9 mouse cellular contexts compared by ENCODE assay signal in genomic region chr13:51580263-51581044, GRCm38 (mm10). TPM values are rescaled to one million over a fixed set of nuclear protein-coding genes. Genes with fewer than 3 reads are reported as not detected.
DNase-seq lines count a peak whose midpoint lies in the region; ATAC-seq lines count a peak whose summit lies in the region.
"Had no signal": no experiment of that assay in that cellular context is flagged by ENCODE, and none has a peak within 500 bp of the region (broad histone marks: within the 10 kb centered on the region; RNA-seq: fewer than 3 reads in every experiment).

No protein-coding gene starts in this region.

- no peaks in the 10 kb centered on the region for H3K9me3 ChIP-seq in midbrain, embryonic 11.5 days (ENCODE audit: control insufficient read depth, low read length)
- H3K9me3 ChIP-seq in stomach, embryonic 16.5 days (replicated peaks; ENCODE audit: control insufficient read depth, low read length), result 0 out of 2 replicates have a peak, but pooled peaks cover under 1% of the 10 kb centered on the region
- H3K9me3 ChIP-seq: G1E had no signal

- H3K4me3 ChIP-seq in midbrain, embryonic 11.5 days (ENCODE audit: low read depth, low read length), result peak overlapping the region; percentile 2; the same call in 1 of the 2 replicates
- no peak overlapping the region for H3K4me3 ChIP-seq in stomach, embryonic 16.5 days (replicated peaks; ENCODE audit: low read length)

- peak overlapping the region; percentile 15; the same call in 1 of the 2 replicates for H3K9ac ChIP-seq in midbrain, embryonic 11.5 days (ENCODE audit: low read length)
- H3K9ac ChIP-seq in stomach, embryonic 16.5 days (ENCODE audit: low read length), result no peak overlapping the region

- intact Hi-C loops in heart, postnatal 10 days (cut with DNase I), result no loop called here

- WGBS in midbrain, embryonic 11.5 days, result 4% methylated on average over 8 of the region's 8 CpGs
- WGBS in stomach, embryonic 16.5 days, result 15% methylated on average over 8 of the region's 8 CpGs

- peak overlapping the region; percentile 35; the same call in 1 of the 2 replicates for H3K27ac ChIP-seq in midbrain, embryonic 11.5 days (ENCODE audit: low read depth, low read length)
- 0 out of 2 replicates have a peak overlapping the region, but pooled peaks have one; percentile 31 for H3K27ac ChIP-seq in stomach, embryonic 16.5 days (ENCODE audit: low read length)

- H3K27me3 ChIP-seq in midbrain, embryonic 11.5 days (ENCODE audit: control insufficient read depth, insufficient read depth, low read length), result no peaks in the 10 kb centered on the region
- no peaks in the 10 kb centered on the region for H3K27me3 ChIP-seq in stomach, embryonic 16.5 days (ENCODE audit: control insufficient read depth, insufficient read depth, low read length)

- DNase-seq in lung, postnatal 10 days, result peak; percentile 43
- DNase-seq in lung, adult 18-20 months, result no peak
- DNase-seq in frontal cortex, postnatal 36 days (ENCODE audit: low spot score in 2 of 2), result peak; percentile 46 to 51
- peak; percentile 97 for DNase-seq in midbrain, embryonic 11.5 days (ENCODE audit: low spot score, missing footprints)
- DNase-seq in spleen, postnatal 14 days (ENCODE audit: low spot score in 2 of 2), result no peak
- DNase-seq in heart, postnatal 10 days, result no peak

- ATAC-seq in midbrain, embryonic 11.5 days (ENCODE audit: low FRiP score), result peak; percentile 97
- no peak; the same call in 1 of the 2 replicates for ATAC-seq in stomach, embryonic 16.5 days (ENCODE audit: insufficient read depth, low FRiP score)
- no peak for ATAC-seq in granulocyte monocyte progenitor cell, adult 5-6 weeks (replicated peaks; ENCODE audit: poor library complexity, severe bottlenecking)

- H3K4me1 ChIP-seq in midbrain, embryonic 11.5 days (ENCODE audit: control insufficient read depth, insufficient read depth, low read length), result peaks cover 16% of the 10 kb centered on the region
- peaks cover 5% of the 10 kb centered on the region for H3K4me1 ChIP-seq in stomach, embryonic 16.5 days (ENCODE audit: control insufficient read depth, insufficient read depth, low read length)

- no peaks in the 10 kb centered on the region for H3K36me3 ChIP-seq in midbrain, embryonic 11.5 days (ENCODE audit: control insufficient read depth, insufficient read depth, low read length)
- H3K36me3 ChIP-seq in stomach, embryonic 16.5 days (ENCODE audit: control insufficient read depth, insufficient read depth, low read length), result no peaks in the 10 kb centered on the region
- H3K36me3 ChIP-seq: G1E had no signal

- H3K4me2 ChIP-seq in midbrain, embryonic 11.5 days, result peak overlapping the region; percentile 23
- no peak overlapping the region for H3K4me2 ChIP-seq in stomach, embryonic 16.5 days (ENCODE audit: low read depth, low read length)

RNA-seq across cellular contexts. Expression of gene Shc3, which starts 11.2 kb away (rescaled TPM):
- 4.5 and 5.7 TPM in 2 replicates for polyA plus RNA-seq in midbrain, embryonic 11.5 days (2014; fragmentation: Nextera tagmentation; extraction: Ambion mirVana)
- polyA plus RNA-seq in stomach, embryonic 16.5 days (2015; fragmentation: Nextera tagmentation; extraction: Ambion mirVana), result 0.14 and 0.31 TPM in 2 replicates
- total RNA-seq in heart, postnatal 10 days (2021), result 1 to 10 TPM; 3.7 to 3.8 TPM
- not detected in 2 replicates for total RNA-seq in granulocyte monocyte progenitor cell, adult 5-6 weeks (2014; fragmentation: Nextera tagmentation)
- not detected in 2 replicates for total RNA-seq in granulocyte monocyte progenitor cell, adult 5-6 weeks (2017)
- polyA plus RNA-seq: G1E had no signal

Comparison
In these comparisons a context has a peak if more than half of its experiments do, and no peak if none do; other contexts are left out.
1. DNase-seq: peak in lung, postnatal 10 days (single experiment), frontal cortex, postnatal 36 days (2 of 2) and midbrain, embryonic 11.5 days (single experiment); none in lung, adult 18-20 months (0 of 2), spleen, postnatal 14 days (0 of 2) and heart, postnatal 10 days (0 of 2).
2. RNA of gene Shc3, which starts 11.2 kb away (total RNA-seq): 3.7 to 3.8 TPM in heart, postnatal 10 days; not detected in granulocyte monocyte progenitor cell, adult 5-6 weeks; every median in the first group is over 4 times any median in the second.